31 mouse cellular contexts compared by ENCODE assay signal in the genomic region with DNA sequence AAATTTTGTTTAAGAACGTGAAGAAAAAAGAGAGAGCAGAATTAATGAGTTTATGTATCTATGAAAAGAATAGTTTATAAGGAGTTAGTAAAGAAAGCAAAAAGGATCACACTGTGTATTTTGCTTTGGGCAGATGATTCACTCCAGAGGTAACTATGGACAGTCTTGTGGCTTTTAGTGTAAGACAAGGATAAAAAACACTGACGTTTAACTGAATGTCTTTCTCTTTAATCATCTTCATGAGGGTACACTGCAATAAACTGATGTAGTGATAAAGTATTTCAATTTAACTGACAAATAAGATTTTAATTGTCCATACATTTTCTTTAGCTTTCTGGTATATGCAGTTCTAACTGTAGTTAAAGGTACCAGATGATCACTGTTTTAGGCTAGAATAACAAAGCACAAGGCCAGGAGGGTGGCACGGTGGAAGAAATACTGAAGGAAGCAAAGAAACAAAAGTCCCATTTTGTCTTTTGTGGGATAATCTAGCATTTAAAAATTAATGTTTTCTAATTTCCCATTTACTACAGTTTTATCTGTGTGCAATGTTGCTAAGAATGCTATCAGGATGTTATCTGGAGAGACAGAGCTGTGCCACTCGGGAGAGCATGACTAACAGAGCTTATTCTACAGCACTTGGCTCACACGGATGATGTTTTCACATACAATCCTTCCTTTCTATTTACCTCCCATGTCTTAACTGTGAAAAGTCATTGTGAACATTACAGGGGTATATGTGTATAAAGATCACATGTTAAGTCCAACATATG.
DNase-seq lines count a peak whose midpoint lies in the region; ATAC-seq and TF ChIP-seq lines count a peak whose summit lies in the region.
"Had no signal": no experiment of that assay in that cellular context is flagged by ENCODE, and none has a peak within 500 bp of the region (broad histone marks: within the 10 kb centered on the region; RNA-seq: fewer than 3 reads in every experiment).

No protein-coding gene starts in this region.

- no peaks in the 10 kb centered on the region for H3K9me3 ChIP-seq in G1E (replicated peaks)
- no peaks in the 10 kb centered on the region for H3K9me3 ChIP-seq in liver, embryonic 11.5 days (ENCODE audit: control insufficient read depth, low read length)
- H3K9me3 ChIP-seq in liver, embryonic 16.5 days (replicated peaks; ENCODE audit: control insufficient read depth, low read length): no peaks in the 10 kb centered on the region
- no peaks in the 10 kb centered on the region for H3K9me3 ChIP-seq in hindbrain, embryonic 11.5 days (ENCODE audit: control insufficient read depth, low read length)
- H3K9me3 ChIP-seq: kidney, embryonic 15.5 days; limb, embryonic 12.5 days; midbrain, embryonic 10.5 days; midbrain, embryonic 15.5 days; neural tube, embryonic 12.5 days had no signal

- no peaks in the 10 kb centered on the region for H3K36me3 ChIP-seq in G1E (replicated peaks)
- H3K36me3 ChIP-seq in liver, embryonic 11.5 days (ENCODE audit: control insufficient read depth, insufficient read depth, low read length): no peaks in the 10 kb centered on the region
- no peaks in the 10 kb centered on the region for H3K36me3 ChIP-seq in liver, embryonic 16.5 days (ENCODE audit: control insufficient read depth, insufficient read depth)
- H3K36me3 ChIP-seq in hindbrain, embryonic 11.5 days (ENCODE audit: control insufficient read depth, insufficient read depth, low read length): no peaks in the 10 kb centered on the region
- H3K36me3 ChIP-seq: kidney, embryonic 15.5 days; limb, embryonic 12.5 days; midbrain, embryonic 10.5 days; midbrain, embryonic 15.5 days; neural tube, embryonic 12.5 days had no signal

- ATAC-seq in G1E (ENCODE audit: extremely low read depth, insufficient number of reproducible peaks, low FRiP score, poor library complexity, severe bottlenecking): peak; percentile 72
- peak; percentile 74 for ATAC-seq in liver, embryonic 11.5 days (replicated peaks; ENCODE audit: low FRiP score)
- peak; percentile 80 for ATAC-seq in liver, embryonic 16.5 days (ENCODE audit: low read depth)
- ATAC-seq in hindbrain, embryonic 11.5 days (ENCODE audit: low FRiP score): no peak
- ATAC-seq: intestine, postnatal 0 days; lung, postnatal 0 days; midbrain, embryonic 15.5 days had no signal

- 67% methylated on average over 5 of the region's 5 CpGs for WGBS in liver, embryonic 11.5 days
- 40% methylated on average over 5 of the region's 5 CpGs for WGBS in liver, embryonic 16.5 days (ENCODE audit: insufficient replicate concordance)
- 85% methylated on average over 5 of the region's 5 CpGs for WGBS in hindbrain, embryonic 11.5 days

- H3K27ac ChIP-seq in liver, embryonic 11.5 days (ENCODE audit: low read depth, low read length): no peak overlapping the region
- H3K27ac ChIP-seq in liver, embryonic 16.5 days (ENCODE audit: low read length): peak overlapping the region; percentile 48
- H3K27ac ChIP-seq in hindbrain, embryonic 11.5 days (ENCODE audit: low read depth, low read length): no peak overlapping the region
- H3K27ac ChIP-seq: hindbrain, embryonic 14.5 days; kidney, embryonic 15.5 days; layer of hippocampus, adult 2 months; left cerebral cortex, adult 2 months; limb, embryonic 12.5 days; macrophage; midbrain, embryonic 10.5 days; midbrain, embryonic 15.5 days; neural tube, embryonic 12.5 days had no signal

- H3K4me2 ChIP-seq in liver, embryonic 11.5 days: no peak overlapping the region
- no peak overlapping the region for H3K4me2 ChIP-seq in liver, embryonic 16.5 days (ENCODE audit: low read depth, low read length)
- H3K4me2 ChIP-seq in hindbrain, embryonic 11.5 days (replicated peaks; ENCODE audit: low read depth, low read length): no peak overlapping the region
- H3K4me2 ChIP-seq: heart, embryonic 11.5 days; hindbrain, embryonic 14.5 days; kidney, embryonic 15.5 days; limb, embryonic 12.5 days; midbrain, embryonic 15.5 days; neural tube, embryonic 12.5 days had no signal

- H3K27me3 ChIP-seq in G1E (ENCODE audit: insufficient read depth, low read length): no peaks in the 10 kb centered on the region
- H3K27me3 ChIP-seq in liver, embryonic 11.5 days (replicated peaks; ENCODE audit: control insufficient read depth, insufficient read depth, low read length): no peaks in the 10 kb centered on the region
- no peaks in the 10 kb centered on the region for H3K27me3 ChIP-seq in liver, embryonic 16.5 days (ENCODE audit: control insufficient read depth, insufficient read depth, low read depth, low read length)
- no peaks in the 10 kb centered on the region for H3K27me3 ChIP-seq in hindbrain, embryonic 11.5 days (ENCODE audit: control insufficient read depth, insufficient read depth, low read length)
- H3K27me3 ChIP-seq: CH12.LX; kidney, embryonic 15.5 days; limb, embryonic 12.5 days; midbrain, embryonic 15.5 days; neural tube, embryonic 12.5 days had no signal

- H3K9ac ChIP-seq in liver, embryonic 11.5 days (ENCODE audit: low read depth, low read length): no peak overlapping the region
- H3K9ac ChIP-seq in liver, embryonic 16.5 days (ENCODE audit: low read depth, low read length): no peak overlapping the region
- no peak overlapping the region for H3K9ac ChIP-seq in hindbrain, embryonic 11.5 days (ENCODE audit: low read depth, low read length)
- H3K9ac ChIP-seq: hindbrain, embryonic 14.5 days; kidney, embryonic 15.5 days; limb, embryonic 12.5 days; midbrain, embryonic 15.5 days; neural tube, embryonic 12.5 days had no signal

- DNase-seq in 3T3-L1 (ENCODE audit: low read depth, low spot score) (peak; percentile 36), G1E (ENCODE audit: low spot score) (no peak)
- DNase-seq in liver, embryonic 11.5 days (ENCODE audit: low spot score): no peak
- no peak for DNase-seq in retina, embryonic 14.5 days (ENCODE audit: low spot score)
- no peak for DNase-seq in embryo, embryonic 11 days
- no peak for DNase-seq in hindbrain, embryonic 11.5 days (ENCODE audit: low spot score)
- DNase-seq: adrenal gland, postnatal 25 days; cerebellum, adult 11-12 months; cerebellum, adult 9-11 months; gastrocnemius, postnatal 25 days; heart, adult 18-20 months; heart, postnatal 4 days; kidney, postnatal 36 days; lung, adult 18-20 months; right cerebral cortex, postnatal 4 days; thymus, adult 2 months; thymus, postnatal 36 days had no signal

- no peak overlapping the region for H3K4me3 ChIP-seq in G1E (ENCODE audit: low read depth, low read length)
- H3K4me3 ChIP-seq in liver, embryonic 11.5 days (ENCODE audit: low read depth, low read length): no peak overlapping the region
- no peak overlapping the region for H3K4me3 ChIP-seq in liver, embryonic 16.5 days (ENCODE audit: low read depth, low read length)
- no peak overlapping the region for H3K4me3 ChIP-seq in hindbrain, embryonic 11.5 days (ENCODE audit: low read depth, low read length)
- H3K4me3 ChIP-seq: kidney, embryonic 15.5 days; layer of hippocampus, adult 2 months; left cerebral cortex, adult 2 months; limb, embryonic 12.5 days; midbrain, embryonic 10.5 days; midbrain, embryonic 15.5 days; neural tube, embryonic 12.5 days had no signal

- TF ChIP-seq CTCF in G1E (IDR thresholded peaks at IDR 0.05; ENCODE audit: low read depth, low read length): no peak

- H3K4me1 ChIP-seq in G1E (ENCODE audit: insufficient read depth, low read depth, low read length): peaks cover 8% of the 10 kb centered on the region
- no peaks in the 10 kb centered on the region; the same call in 1 of the 2 replicates for H3K4me1 ChIP-seq in liver, embryonic 11.5 days (replicated peaks; ENCODE audit: control insufficient read depth, insufficient read depth, low read length)
- H3K4me1 ChIP-seq in liver, embryonic 16.5 days (ENCODE audit: control insufficient read depth, low read depth, low read length): peaks cover 7% of the 10 kb centered on the region
- no peaks in the 10 kb centered on the region for H3K4me1 ChIP-seq in hindbrain, embryonic 11.5 days (replicated peaks; ENCODE audit: control insufficient read depth, insufficient read depth, low read length)
- H3K4me1 ChIP-seq: kidney, embryonic 15.5 days; limb, embryonic 12.5 days; midbrain, embryonic 10.5 days; midbrain, embryonic 15.5 days; neural tube, embryonic 12.5 days had no signal
